Mouse (Mus musculus): ENCODE measurements around the gene Chkb.

DNA sequence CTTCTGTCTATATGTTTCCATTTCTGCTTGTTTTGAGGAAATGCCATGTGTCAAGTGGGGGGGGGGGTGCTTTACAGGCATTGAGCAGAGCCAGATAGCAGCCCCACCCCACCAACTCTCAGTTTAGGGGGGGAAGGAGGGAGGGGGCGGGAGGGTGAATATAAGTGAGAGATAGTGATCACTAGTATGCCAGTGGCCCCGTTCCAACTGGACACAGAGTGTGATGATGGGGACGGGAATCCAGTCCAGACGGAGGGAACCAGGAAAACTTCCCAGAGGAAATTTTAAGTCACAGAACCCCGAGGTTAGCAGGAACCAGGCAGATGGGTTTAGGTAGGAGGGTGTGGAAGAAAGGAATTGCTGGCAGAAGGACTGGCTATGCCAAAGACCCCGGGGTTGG is 25.9 kb upstream of the Chkb start:
- TF ChIP-seq CTCF (IDR thresholded peaks at IDR 0.05; ENCODE audit: low read depth) (no peak), EP300 (IDR thresholded peaks at IDR 0.05; ENCODE audit: low read depth) (no peak)
